Mouse (Mus musculus) thymus, postnatal 0 days (tissue): ENCODE data around the gene Slc25a24. TPM values are rescaled to one million over a fixed set of nuclear protein-coding genes. Genes with fewer than 3 reads are reported as not detected.

Source experiments
- DNase-seq: peaks from one replicate; pipeline ENCODE4 v3.0.0-alpha.2; 2015; ENCODE audit warnings: low spot score
- polyA plus RNA-seq: library from polyadenylated mRNA; unstranded; fragments of >200 nt; fragmentation: Nextera tagmentation; extraction: Ambion mirVana; gene quantifications from 2 replicates; pipeline ENCODE4 v1.2.1, GENCODE M21; 2015

The Slc25a24 gene
- polyA plus RNA-seq, 1 experiment from 2014 or later: 7.6 TPM

GRCm38 (mm10) chr3:109169121-109169520 is 46.2 kb downstream of the Slc25a24 start:
- no peak for DNase-seq

DNA sequence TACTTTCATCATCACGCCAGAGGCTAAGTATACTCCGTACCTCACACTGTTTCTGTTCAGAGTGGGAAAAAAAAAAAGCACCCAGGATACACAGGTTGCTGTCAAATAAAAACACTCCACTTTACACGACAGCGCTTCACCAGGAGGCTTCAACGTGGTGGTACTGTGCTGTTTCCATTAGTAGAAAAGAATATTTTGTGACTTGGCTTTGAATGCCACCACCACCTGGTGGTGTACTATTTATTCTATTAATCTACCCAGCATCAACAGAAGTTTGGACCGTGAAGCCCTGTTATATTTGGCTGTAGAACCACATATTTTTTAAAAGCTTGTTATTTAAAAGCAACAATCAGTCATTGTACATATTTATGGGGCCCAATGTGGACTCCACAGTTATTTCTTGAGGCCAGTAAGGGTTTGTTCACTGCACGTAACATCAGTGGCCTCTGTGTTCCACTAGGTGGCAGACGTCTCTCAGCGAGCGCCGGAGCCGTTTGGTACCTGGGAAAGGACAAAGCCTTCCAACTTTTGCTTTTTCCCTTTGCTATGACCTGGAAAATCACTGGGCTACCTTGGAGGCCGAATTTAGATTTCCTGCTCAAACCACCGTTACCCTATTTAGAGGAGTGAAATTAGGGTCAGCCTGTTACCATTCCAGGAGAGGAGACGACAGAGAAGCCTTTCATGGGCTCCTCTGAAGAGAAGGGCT is 48.3 kb downstream of the Slc25a24 start:
- peak; percentile 50 for DNase-seq

GRCm38 (mm10) chr3:109174394-109174793 is 51.4 kb downstream of the Slc25a24 start:
- DNase-seq: no peak

DNA sequence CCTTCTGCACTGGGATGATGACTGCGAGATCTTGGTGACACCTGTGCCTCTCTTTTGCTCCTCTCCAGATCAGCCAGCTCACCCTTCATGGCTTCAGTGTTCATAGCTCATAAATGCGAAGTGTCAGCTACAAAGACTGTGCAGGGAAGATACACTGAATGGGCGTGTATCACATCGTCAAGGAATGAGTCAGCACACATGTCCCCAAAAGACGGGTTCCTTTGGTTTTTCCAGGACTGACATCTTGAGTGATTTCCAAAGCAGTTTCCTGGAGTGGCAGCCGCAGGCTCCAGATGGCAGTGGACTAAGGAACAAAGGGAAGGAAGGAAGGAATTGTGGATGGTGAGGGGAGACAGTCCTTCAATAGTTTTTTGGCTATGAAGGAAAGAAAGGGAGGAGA is 55.8 kb downstream of the Slc25a24 start:
- no peak for DNase-seq

- DNase-seq: no peak
Observed at GRCm38 (mm10) chr3:109179528-109180076, 56.7 kb downstream of the Slc25a24 start.

DNA sequence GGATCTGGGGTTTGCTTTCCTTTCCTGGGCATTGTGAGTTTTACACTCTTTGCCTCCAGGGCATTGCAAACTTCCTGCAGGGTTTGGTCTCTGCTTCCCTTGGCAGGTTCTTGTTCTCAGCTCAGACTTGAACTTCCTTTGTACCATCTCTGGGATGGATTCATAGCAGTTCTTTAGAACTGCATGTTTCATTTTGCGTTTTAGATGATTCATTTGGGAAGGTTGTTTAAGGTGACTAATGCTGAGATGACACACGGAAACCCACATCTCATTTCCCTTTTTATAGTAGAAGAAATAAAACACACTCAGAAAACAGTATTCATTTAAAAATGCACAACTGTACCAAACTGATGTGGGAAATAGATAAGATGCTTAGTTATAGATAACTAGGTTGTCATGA is 73.2 kb downstream of the Slc25a24 start:
- DNase-seq: no peak

GRCm38 (mm10) chr3:109199280-109199679 is 76.3 kb downstream of the Slc25a24 start:
- DNase-seq: no peak

- no peak for DNase-seq
Observed at GRCm38 (mm10) chr3:109212322-109212721, 89.4 kb downstream of the Slc25a24 start.

DNA sequence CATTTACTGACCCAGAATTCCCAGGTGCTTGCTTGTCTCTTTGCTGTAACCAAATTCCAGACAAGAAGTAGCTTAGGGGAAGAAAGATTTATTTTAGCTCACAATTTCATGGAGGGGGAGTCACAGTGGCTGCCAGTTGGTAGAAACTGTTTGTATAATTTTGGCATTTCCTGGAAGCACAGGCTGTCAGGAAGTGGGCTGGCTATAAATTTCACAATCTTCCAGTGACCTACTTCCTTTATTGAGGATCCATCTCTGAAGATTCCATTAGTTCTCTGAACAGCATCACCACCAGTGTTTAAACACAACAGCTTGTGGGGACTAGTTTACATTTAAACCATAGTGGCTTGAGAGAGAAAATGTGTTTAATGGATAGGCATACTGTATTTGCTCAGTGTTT is 93.4 kb downstream of the Slc25a24 start:
- no peak for DNase-seq

Other genes with a start within 250 kb of the Slc25a24 start
- gene Fndc7, start 233.1 kb upstream of the Slc25a24 start, polyA plus RNA-seq: 0.95 and 1.3 TPM in 2 replicates
- 96.0 and 112 TPM in 2 replicates for gene Prpf38b, start 211.4 kb upstream of the Slc25a24 start, polyA plus RNA-seq
- gene Henmt1, start 183.3 kb upstream of the Slc25a24 start, polyA plus RNA-seq: 2.2 and 2.3 TPM in 2 replicates
- not detected in 2 replicates for gene Gm9857, start 182.7 kb upstream of the Slc25a24 start, polyA plus RNA-seq
- 8.1 and 9.5 TPM in 2 replicates for gene Fam102b, start 95.5 kb upstream of the Slc25a24 start, polyA plus RNA-seq
- gene Slc25a54, start 42.7 kb upstream of the Slc25a24 start, polyA plus RNA-seq: not detected in 2 replicates
- 5.9 and 7.4 TPM in 2 replicates for gene Vav3, start 217.5 kb downstream of the Slc25a24 start, polyA plus RNA-seq